Mouse (Mus musculus): Measurements from ENCODE around the gene Rasal1.

Gene Rasal1

GRCm38 (mm10) chr5:120656281-120656751 lies 7.7 kb downstream of the Rasal1 start:
- no peak for DNase-seq (ENCODE audit: low spot score)

- DNase-seq (ENCODE audit: low spot score) = no peak
Observed at GRCm38 (mm10) chr5:120660816-120661215, 12.2 kb downstream of the Rasal1 start.

- DNase-seq (ENCODE audit: low spot score) = no peak
Observed at GRCm38 (mm10) chr5:120664888-120665287, 16.3 kb downstream of the Rasal1 start.

GRCm38 (mm10) chr5:120668761-120669160 lies 20.1 kb downstream of the Rasal1 start:
- no peak for DNase-seq (ENCODE audit: low spot score)

- no peak for DNase-seq (ENCODE audit: low spot score)
Observed at GRCm38 (mm10) chr5:120670132-120670531, 21.5 kb downstream of the Rasal1 start.

- DNase-seq (ENCODE audit: low spot score) = no peak
Observed at GRCm38 (mm10) chr5:120671865-120672264, 23.3 kb downstream of the Rasal1 start.

- peak; percentile 41 for DNase-seq (ENCODE audit: low spot score)
Observed at GRCm38 (mm10) chr5:120673626-120674025, 25.0 kb downstream of the Rasal1 start.

- DNase-seq (ENCODE audit: low spot score) = no peak
Observed at GRCm38 (mm10) chr5:120674229-120675145, 25.9 kb downstream of the Rasal1 start.

- no peak for DNase-seq (ENCODE audit: low spot score)
Observed at GRCm38 (mm10) chr5:120677516-120677915, 28.9 kb downstream of the Rasal1 start.

- peak; percentile 64 for DNase-seq (ENCODE audit: low spot score)
Observed at GRCm38 (mm10) chr5:120679676-120680555, 31.3 kb downstream of the Rasal1 start.

- DNase-seq (ENCODE audit: low spot score) = no peak
Observed at GRCm38 (mm10) chr5:120680918-120681317, 32.3 kb downstream of the Rasal1 start.

- DNase-seq (ENCODE audit: low spot score) = no peak
Observed at GRCm38 (mm10) chr5:120682982-120683771, 34.6 kb downstream of the Rasal1 start.

GRCm38 (mm10) chr5:120685678-120686077 lies 37.1 kb downstream of the Rasal1 start:
- peak; percentile 35 for DNase-seq (ENCODE audit: low spot score)

- DNase-seq (ENCODE audit: low spot score) = no peak
Observed at GRCm38 (mm10) chr5:120686749-120687483, 38.3 kb downstream of the Rasal1 start.

- DNase-seq (ENCODE audit: low spot score) = no peak
Observed at GRCm38 (mm10) chr5:120687484-120687851, 38.9 kb downstream of the Rasal1 start.

- no peak for DNase-seq (ENCODE audit: low spot score)
Observed at GRCm38 (mm10) chr5:120687897-120688296, 39.3 kb downstream of the Rasal1 start.

- peak; percentile 35 for DNase-seq (ENCODE audit: low spot score)
Observed at GRCm38 (mm10) chr5:120688434-120688833, 39.8 kb downstream of the Rasal1 start.

GRCm38 (mm10) chr5:120690417-120690816 lies 41.8 kb downstream of the Rasal1 start:
- no peak for DNase-seq (ENCODE audit: low spot score)

GRCm38 (mm10) chr5:120692034-120692433 lies 43.4 kb downstream of the Rasal1 start:
- DNase-seq (ENCODE audit: low spot score) = no peak

- DNase-seq (ENCODE audit: low spot score) = no peak
Observed at GRCm38 (mm10) chr5:120693931-120694694, 45.5 kb downstream of the Rasal1 start.
